Mouse (Mus musculus) stomach, postnatal 0 days (tissue): ENCODE results near the gene Slc6a9.

Source experiments
- CTCF ChIP-seq: IDR thresholded peaks from 2 replicates; pipeline ENCODE4 v1.5.1; 2016; ENCODE audit warnings: antibody characterized with exemption, low read depth, mild to moderate bottlenecking, moderate library complexity
- EP300 ChIP-seq: optimal IDR thresholded peaks from 2 replicates; pipeline ENCODE3; 2016; ENCODE audit warnings: antibody characterized with exemption

DNA sequence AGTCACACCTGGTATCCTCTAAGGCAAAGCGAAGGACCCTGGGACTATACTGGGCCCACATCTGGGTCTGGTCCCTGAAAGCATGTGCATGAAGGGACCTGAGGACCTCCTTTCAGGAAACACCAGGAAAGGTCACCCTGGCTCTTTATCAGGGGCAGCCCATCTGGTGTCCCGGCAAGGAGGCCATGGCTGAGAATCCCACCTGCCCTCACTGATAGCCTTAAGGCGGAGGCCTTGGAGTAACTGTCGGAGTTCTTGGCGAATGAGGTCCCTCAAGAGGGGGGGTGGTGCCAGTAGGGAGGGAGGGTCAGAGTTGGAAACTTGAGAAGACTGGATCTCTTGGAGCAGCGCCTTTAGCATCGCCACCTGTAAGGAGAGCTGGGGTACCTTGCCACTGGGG is 37.5 kb downstream of the Slc6a9 start:
- no peak for TF ChIP-seq CTCF
- no peak for TF ChIP-seq EP300
